Mouse (Mus musculus) liver, embryonic 14.5 days (tissue): Measurements from ENCODE around the gene Sag. TPM values are rescaled to one million over a fixed set of nuclear protein-coding genes. Genes with fewer than 3 reads are reported as not detected.

Experiments used
- ATAC-seq: fragments of 200-750 bp; cut with Nextera tagmentation; 2 replicates; pipeline ENCODE4 v1.8.0; 2017; ENCODE audit warnings: moderate number of reproducible peaks, mild to moderate bottlenecking, moderate library complexity; ENCODE audit not compliant: insufficient read depth
- DNase-seq, 3 experiments: peaks; one replicate each; pipeline ENCODE4 v3.0.0-alpha.2; 2012 to 2013; ENCODE audit warnings: low read depth in 3 of 3, low spot score in 3 of 3
- H3K27ac ChIP-seq: fragments of 300-500 bp; sonication (generic); 2 replicates; pipeline ENCODE4 v1.5.1; 2014; ENCODE audit warnings: moderate library complexity, mild to moderate bottlenecking, control low read depth, inconsistent platforms
- H3K27me3 ChIP-seq: fragments of 300-500 bp; sonication (generic); 2 replicates; pipeline ENCODE4 v1.6.1; 2014; ENCODE audit warnings: mild to moderate bottlenecking, low read length, moderate library complexity; ENCODE audit not compliant: control insufficient read depth, insufficient read depth
- H3K36me3 ChIP-seq: fragments of 300-500 bp; sonication (generic); replicated peaks from 2 replicates; pipeline ENCODE4 v1.6.1; 2014; ENCODE audit warnings: low read depth; ENCODE audit not compliant: control insufficient read depth, insufficient read depth
- H3K4me1 ChIP-seq, 2 experiments: fragments of 200-500 bp in 1 of 2; fragments of 300-500 bp in 1 of 2; sonication (generic) in 1 of 2; replicated peaks; 2 replicates each; pipeline ENCODE4 v1.6.1; 2012 to 2014; ENCODE audit warnings: antibody characterized with exemption in 1 of 2, inconsistent platforms in 1 of 2, low read length in 1 of 2; ENCODE audit not compliant: control insufficient read depth in 2 of 2, insufficient read depth in 2 of 2
- H3K4me2 ChIP-seq: fragments of 300-500 bp; sonication (generic); 2 replicates; pipeline ENCODE4 v1.6.1; 2014; ENCODE audit warnings: low read depth, mild to moderate bottlenecking, control low read depth, moderate library complexity
- H3K4me3 ChIP-seq, 2 experiments: fragments of 200-500 bp in 1 of 2; fragments of 300-500 bp in 1 of 2; sonication (generic) in 1 of 2; 2 replicates each; pipeline ENCODE4 v1.5.1; 2012 to 2014; ENCODE audit warnings: low read depth in 2 of 2, low read length in 2 of 2, mild to moderate bottlenecking in 2 of 2, control low read depth in 1 of 2, inconsistent platforms in 1 of 2, moderate library complexity in 1 of 2; ENCODE audit not compliant: insufficient read depth in 1 of 2
- H3K9ac ChIP-seq: fragments of 300-500 bp; sonication (generic); replicated peaks from 2 replicates; pipeline ENCODE4 v1.6.1; 2014; ENCODE audit warnings: mild to moderate bottlenecking, control low read depth, moderate library complexity
- H3K9me3 ChIP-seq: fragments of 300-500 bp; sonication (generic); 2 replicates; pipeline ENCODE4 v1.6.1; 2016; ENCODE audit warnings: low read length, mixed read lengths; ENCODE audit not compliant: control insufficient read depth
- CTCF ChIP-seq: IDR thresholded peaks from 2 replicates; pipeline ENCODE4 v1.5.1; 2016; ENCODE audit warnings: antibody characterized with exemption, low read depth, control low read depth
- EP300 ChIP-seq: IDR thresholded peaks from 2 replicates; pipeline ENCODE4 v1.6.1; 2016; ENCODE audit warnings: antibody characterized with exemption, low read depth
- WGBS: fragments of 180-500 bp; shearing (Covaris S2); extraction: QIAGEN DNeasy Blood & Tissue Kit; methylation state at CpG from one replicate; pipeline ENCODE4 v1.1.7; 2014; ENCODE audit not compliant: insufficient replicate concordance; 5-methylcytosine and 5-hydroxymethylcytosine counted together
- polyA plus RNA-seq, 2 experiments: library from polyadenylated mRNA; depleted of rRNA in 1 of 2; stranded (reverse) in 1 of 2; unstranded in 1 of 2; fragments of >200 nt; fragmentation: Nextera tagmentation in 1 of 2; extraction: Ambion mirVana in 1 of 2; gene quantifications; 2 replicates each; pipeline versions ENCODE4 v1.2.1 to v1.2.3; 2012 to 2014

Sag gene
- polyA plus RNA-seq, 2 experiments = 0.27 to 0.67 TPM

DNA sequence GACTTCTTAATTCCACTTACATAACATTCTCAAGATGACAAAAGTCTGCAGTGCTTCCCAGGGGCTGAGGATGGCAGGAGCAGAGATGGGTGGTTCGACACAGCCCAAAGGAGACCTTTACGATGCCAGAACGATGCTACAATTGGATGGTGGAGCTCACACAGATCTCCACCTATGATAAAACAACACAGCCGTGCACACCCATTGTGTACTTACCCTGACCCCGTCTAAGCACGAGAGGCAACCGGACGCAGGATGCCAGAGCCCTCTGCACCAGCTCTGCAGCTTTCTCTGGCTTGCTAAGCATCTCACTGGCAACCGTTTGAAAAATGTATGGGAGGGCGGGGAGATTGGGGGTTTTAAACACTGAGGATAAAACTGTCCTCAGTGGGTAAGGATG is 8.6 kb downstream of the Sag start:
- H3K4me2 ChIP-seq = no peak overlapping the region
- no peak overlapping the region for H3K27ac ChIP-seq
- peaks cover 0 to 5% of the 10 kb centered on the region in 2 experiments; a peak in 1 of 4 replicates for H3K4me1 ChIP-seq
- no peak overlapping the region for H3K9ac ChIP-seq
- H3K36me3 ChIP-seq = no peaks in the 10 kb centered on the region
- no peaks in the 10 kb centered on the region for H3K9me3 ChIP-seq
- ATAC-seq (no peak), DNase-seq (no peak)
- TF ChIP-seq EP300 = no peak
- no peak for TF ChIP-seq CTCF
- no peaks in the 10 kb centered on the region for H3K27me3 ChIP-seq
- no peak overlapping the region for H3K4me3 ChIP-seq
- 67% methylated on average over 10 of the region's 10 CpGs for WGBS

DNA sequence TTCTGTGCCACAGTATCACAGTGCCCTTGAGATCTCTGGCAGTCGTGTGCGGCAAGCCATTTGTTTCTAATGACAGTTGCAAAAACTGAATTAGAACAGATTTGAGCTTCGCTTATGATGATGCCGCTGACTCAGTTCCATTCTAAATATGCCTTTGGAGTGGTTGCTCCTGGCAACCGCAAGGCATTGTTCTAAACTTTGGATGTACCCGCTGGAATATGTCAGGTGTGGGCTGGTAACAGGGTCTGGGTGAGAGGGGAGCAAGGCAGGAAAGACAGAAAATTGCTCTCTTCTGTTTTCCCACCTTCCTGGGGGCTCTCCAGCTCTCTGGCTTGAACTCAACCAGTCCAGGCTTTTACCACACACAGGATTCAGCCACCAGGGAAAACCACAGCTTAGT is 9.7 kb downstream of the Sag start:
- TF ChIP-seq CTCF (no peak), EP300 (no peak)
- H3K4me3 ChIP-seq = no peak overlapping the region
- H3K4me1 ChIP-seq = no peaks in the 10 kb centered on the region
- no peaks in the 10 kb centered on the region for H3K9me3 ChIP-seq
- no peak overlapping the region for H3K4me2 ChIP-seq
- H3K27me3 ChIP-seq = no peaks in the 10 kb centered on the region
- no peak overlapping the region for H3K27ac ChIP-seq
- DNase-seq = no peak
- 72% methylated on average over 6 of the region's 6 CpGs for WGBS
- no peaks in the 10 kb centered on the region for H3K36me3 ChIP-seq
- no peak for ATAC-seq
- H3K9ac ChIP-seq = no peak overlapping the region

DNA sequence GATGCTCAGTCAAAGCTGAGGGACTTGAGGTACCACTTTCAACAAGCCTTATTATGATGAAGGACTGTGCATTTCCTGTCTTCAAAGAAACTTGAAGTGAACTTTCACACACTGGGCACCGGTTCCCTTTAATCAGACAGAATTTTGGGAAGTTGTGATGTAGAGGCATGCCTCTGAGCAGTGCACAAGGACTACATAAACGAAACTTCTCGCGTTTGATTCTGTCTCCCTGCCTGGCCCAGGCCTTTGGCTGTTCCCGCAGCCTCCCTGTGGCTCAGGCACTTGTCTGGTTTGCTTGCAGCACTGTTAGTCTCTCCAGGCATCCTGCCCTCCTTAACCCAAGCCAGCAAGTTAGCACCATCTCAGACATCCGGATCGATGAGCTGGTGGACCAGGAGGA is 10.2 kb downstream of the Sag start:
- Histone ChIP-seq H3K4me2 (no peak overlapping the region), H3K27me3 (no peaks in the 10 kb centered on the region), H3K36me3 (no peaks in the 10 kb centered on the region), H3K9ac (no peak overlapping the region), H3K4me3 (no peak overlapping the region), H3K27ac (no peak overlapping the region), H3K4me1 (no peaks in the 10 kb centered on the region), H3K9me3 (no peaks in the 10 kb centered on the region)
- 54% methylated on average over 7 of the region's 7 CpGs for WGBS
- DNase-seq (no peak), ATAC-seq (no peak)
- TF ChIP-seq EP300 (no peak), CTCF (no peak)

DNA sequence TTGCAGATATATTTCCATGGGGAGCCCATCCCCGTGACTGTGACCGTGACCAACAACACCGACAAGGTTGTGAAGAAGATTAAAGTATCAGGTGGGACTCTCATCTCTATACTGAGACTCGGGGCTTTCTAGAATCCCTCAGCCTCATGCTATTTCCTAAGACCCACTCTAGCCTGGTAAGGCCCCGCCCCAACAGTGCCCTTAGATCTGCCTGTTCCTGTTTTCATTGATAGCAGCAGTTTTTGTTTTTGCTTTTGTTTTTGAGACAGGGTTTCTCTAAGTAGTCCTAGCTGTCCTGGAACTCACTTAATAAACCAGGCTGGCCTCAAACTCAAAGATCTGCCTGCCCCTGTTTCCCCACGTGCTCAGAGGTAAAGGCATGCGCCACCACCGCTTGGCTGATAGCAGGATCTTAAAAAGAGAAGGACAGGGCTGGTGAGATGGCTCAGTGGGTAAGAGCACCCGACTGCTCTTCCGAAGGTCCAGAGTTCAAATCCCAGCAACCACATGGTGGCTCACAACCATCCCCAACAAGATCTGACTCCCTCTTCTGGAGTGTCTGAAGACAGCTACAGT is 21.0 kb downstream of the Sag start:
- peaks cover 0 to 17% of the 10 kb centered on the region in 2 experiments; a peak in 2 of 4 replicates for H3K4me1 ChIP-seq
- no peak for DNase-seq
- 61% methylated on average over 10 of the region's 10 CpGs for WGBS
- H3K27ac ChIP-seq = no peak overlapping the region
- ATAC-seq = no peak
- no peaks in the 10 kb centered on the region for H3K27me3 ChIP-seq
- H3K4me2 ChIP-seq = no peak overlapping the region
- no peak overlapping the region for H3K4me3 ChIP-seq
- TF ChIP-seq CTCF (no peak), EP300 (no peak)
- no peak overlapping the region for H3K9ac ChIP-seq
- no peaks in the 10 kb centered on the region for H3K9me3 ChIP-seq
- H3K36me3 ChIP-seq = no peaks in the 10 kb centered on the region

DNA sequence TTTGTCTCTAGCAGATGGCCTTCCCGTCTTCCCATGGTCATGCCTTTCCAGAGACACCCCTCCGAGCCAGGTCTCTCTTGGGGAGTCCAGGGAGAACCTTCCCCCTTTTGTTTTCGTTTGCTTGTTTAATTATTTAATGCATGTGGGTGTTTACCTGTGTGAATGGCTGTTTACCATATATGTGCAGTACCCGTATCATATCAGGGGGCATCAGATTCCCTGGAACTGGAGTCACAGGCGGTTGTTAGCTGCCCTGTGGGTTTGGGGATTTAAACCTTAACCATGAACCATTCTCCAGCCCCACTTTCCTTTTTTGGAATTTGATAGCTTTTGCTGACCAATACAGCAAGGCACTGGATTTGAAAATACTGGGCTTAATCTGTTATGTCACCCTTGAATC is 21.8 kb downstream of the Sag start:
- H3K27me3 ChIP-seq = no peaks in the 10 kb centered on the region
- H3K4me3 ChIP-seq = no peak overlapping the region
- ATAC-seq = no peak
- no peak overlapping the region for H3K4me2 ChIP-seq
- TF ChIP-seq EP300 (no peak), CTCF (no peak)
- WGBS = 71% methylated on average over 5 of the region's 5 CpGs
- H3K9ac ChIP-seq = no peak overlapping the region
- no peak overlapping the region for H3K27ac ChIP-seq
- H3K4me1 ChIP-seq = peaks cover 0 to 17% of the 10 kb centered on the region in 2 experiments; a peak in 2 of 4 replicates
- no peak for DNase-seq
- H3K9me3 ChIP-seq = no peaks in the 10 kb centered on the region
- no peaks in the 10 kb centered on the region for H3K36me3 ChIP-seq
